Mouse (Mus musculus) liver, adult 2 months (tissue): Measurements from ENCODE around the gene Etv5. TPM values are rescaled to one million over a fixed set of nuclear protein-coding genes. Genes with fewer than 3 reads are reported as not detected.

Experiments used
- DNase-seq: peaks from one replicate; pipeline ENCODE4 v3.0.0-alpha.2; 2011; ENCODE audit warnings: low read depth, low spot score; ENCODE audit errors: extremely low read depth
- H3K27ac ChIP-seq: fragments of 200-500 bp; replicated peaks from 2 replicates; pipeline ENCODE4 v1.5.1; 2012; ENCODE audit warnings: low read depth, mild to moderate bottlenecking, control low read depth, inconsistent platforms, low read length; ENCODE audit not compliant: insufficient read depth
- H3K27me3 ChIP-seq: fragments of 200-500 bp; 2 replicates; pipeline ENCODE4 v1.6.1; 2012; ENCODE audit warnings: mild to moderate bottlenecking, moderate library complexity, low read length, inconsistent platforms; ENCODE audit not compliant: control insufficient read depth, insufficient read depth
- H3K36me3 ChIP-seq: fragments of 200-500 bp; 2 replicates; pipeline ENCODE4 v1.6.1; 2012; ENCODE audit warnings: low read length, inconsistent platforms; ENCODE audit not compliant: control insufficient read depth, insufficient read depth
- H3K4me1 ChIP-seq: fragments of 200-500 bp; 2 replicates; pipeline ENCODE4 v1.6.1; 2011; ENCODE audit warnings: low read length; ENCODE audit not compliant: control insufficient read depth, insufficient read depth
- H3K4me3 ChIP-seq: fragments of 200-500 bp; 2 replicates; pipeline ENCODE4 v1.5.1; 2011; ENCODE audit warnings: low read depth, mild to moderate bottlenecking, control low read depth, low read length, moderate library complexity; ENCODE audit not compliant: insufficient read depth
- H3K79me2 ChIP-seq: fragments of 200-500 bp; 2 replicates; pipeline ENCODE4 v1.6.1; 2012; ENCODE audit warnings: inconsistent platforms, mild to moderate bottlenecking, low read length, moderate library complexity; ENCODE audit not compliant: control insufficient read depth, insufficient read depth
- H3K9ac ChIP-seq: fragments of 200-500 bp; 2 replicates; pipeline ENCODE4 v1.6.1; 2012; ENCODE audit warnings: low read depth, mild to moderate bottlenecking, control low read depth, inconsistent platforms, low read length
- CTCF ChIP-seq: fragments of 200-500 bp; IDR thresholded peaks from 2 replicates; pipeline ENCODE4 v1.5.1; 2011; ENCODE audit warnings: low read depth, low read length, control low read depth
- POLR2A ChIP-seq: fragments of 200-500 bp; IDR thresholded peaks from 2 replicates; pipeline ENCODE4 v1.6.1; 2011; ENCODE audit warnings: low read length, control low read depth; ENCODE audit not compliant: insufficient read depth; ENCODE audit errors: extremely low read depth
- WGBS: fragments of 180-500 bp; shearing (Covaris S2); methylation state at CpG from one replicate; pipeline ENCODE4 v1.1.7; 2018; 5-methylcytosine and 5-hydroxymethylcytosine counted together
- polyA plus RNA-seq: library from polyadenylated mRNA; depleted of rRNA; stranded (reverse); fragments of >200 nt; gene quantifications from 2 replicates; pipeline ENCODE4 v1.2.3, GENCODE M21; 2012
- total RNA-seq: library from RNA; depleted of rRNA; stranded (reverse); fragments of >200 nt; gene quantifications from 2 replicates; pipeline ENCODE4 v1.2.3, GENCODE M21; 2014

The Etv5 gene
- total and polyA plus RNA-seq, 2 experiments = 2.4 to 3.0 TPM

DNA sequence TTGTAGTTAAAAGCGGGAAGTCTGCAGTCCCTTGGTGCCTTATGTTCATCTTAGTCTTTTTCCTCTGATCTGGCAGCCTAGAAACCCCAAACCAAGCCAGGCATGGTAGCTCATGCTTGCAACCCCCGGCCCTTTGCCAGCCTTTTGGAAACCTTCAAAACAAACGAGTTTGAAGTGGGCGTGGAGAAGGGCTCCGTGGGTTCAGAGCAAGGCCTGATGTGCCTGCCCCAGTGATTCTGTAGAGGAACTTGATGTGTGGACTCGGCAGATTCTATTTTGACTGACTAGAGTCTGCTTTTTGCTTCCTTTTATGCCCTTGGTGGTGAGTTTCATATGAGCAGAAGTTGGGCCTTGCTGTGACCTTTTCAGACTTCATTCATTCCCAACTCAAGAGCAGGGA is 5.3 kb upstream of the Etv5 start:
- 78% methylated on average over 6 of the region's 6 CpGs for WGBS
- TF ChIP-seq POLR2A (no peak), CTCF (no peak)
- Histone ChIP-seq H3K9ac (no peak overlapping the region), H3K79me2 (no peaks in the 10 kb centered on the region), H3K27me3 (no peaks in the 10 kb centered on the region), H3K27ac (no peak overlapping the region), H3K4me1 (peaks cover 4% of the 10 kb centered on the region), H3K36me3 (no peaks in the 10 kb centered on the region), H3K4me3 (no peak overlapping the region)
- peak; percentile 42 for DNase-seq

DNA sequence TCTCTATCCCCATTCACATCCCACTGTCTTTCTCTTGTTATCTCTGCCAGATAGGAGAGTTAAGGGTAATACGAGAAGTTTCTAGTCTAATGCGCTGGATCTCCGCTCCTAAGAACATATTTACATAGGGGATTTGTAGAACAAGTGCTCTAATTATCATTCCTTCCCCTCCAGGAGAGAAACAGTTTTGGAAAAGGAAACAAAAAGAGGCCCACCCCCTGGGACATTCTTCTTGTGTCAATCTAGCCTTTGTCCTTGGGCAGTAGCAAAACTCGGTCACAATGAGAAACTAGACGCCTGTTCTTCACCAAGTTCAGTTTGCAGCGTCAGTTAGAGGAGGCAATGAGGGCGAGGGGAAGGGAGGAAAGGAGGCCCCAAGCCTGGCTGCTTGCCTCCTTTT is 2.7 kb upstream of the Etv5 start:
- Histone ChIP-seq H3K4me1 (peaks cover 4% of the 10 kb centered on the region), H3K79me2 (no peaks in the 10 kb centered on the region), H3K27ac (no peak overlapping the region), H3K27me3 (no peaks in the 10 kb centered on the region), H3K9ac (no peak overlapping the region), H3K36me3 (no peaks in the 10 kb centered on the region), H3K4me3 (no peak overlapping the region)
- TF ChIP-seq POLR2A (no peak), CTCF (no peak)
- DNase-seq = no peak
- WGBS = 94% methylated on average over 7 of the region's 7 CpGs

DNA sequence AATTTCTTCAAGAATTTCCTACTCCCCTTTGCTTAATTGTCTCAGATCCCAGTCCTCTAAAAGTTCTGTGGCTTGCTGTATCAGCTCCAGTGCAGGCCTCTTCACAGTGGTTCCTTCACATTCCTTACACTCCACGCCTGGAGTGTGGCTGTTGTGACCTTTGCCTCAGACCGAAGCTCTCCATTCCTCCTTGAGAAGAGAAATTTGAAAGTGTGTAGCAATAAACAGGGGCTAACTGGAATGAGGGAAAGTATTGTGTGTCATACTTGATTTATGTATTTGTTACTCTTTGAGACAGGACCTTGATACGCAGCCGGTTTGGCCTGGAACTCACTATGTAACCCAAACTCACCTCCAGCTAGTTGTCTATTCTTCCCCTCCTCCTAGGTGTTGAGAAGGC is 1.8 kb upstream of the Etv5 start:
- no peak for DNase-seq
- WGBS = 99% methylated on average over 4 of the region's 4 CpGs
- no peaks in the 10 kb centered on the region for H3K79me2 ChIP-seq

DNA sequence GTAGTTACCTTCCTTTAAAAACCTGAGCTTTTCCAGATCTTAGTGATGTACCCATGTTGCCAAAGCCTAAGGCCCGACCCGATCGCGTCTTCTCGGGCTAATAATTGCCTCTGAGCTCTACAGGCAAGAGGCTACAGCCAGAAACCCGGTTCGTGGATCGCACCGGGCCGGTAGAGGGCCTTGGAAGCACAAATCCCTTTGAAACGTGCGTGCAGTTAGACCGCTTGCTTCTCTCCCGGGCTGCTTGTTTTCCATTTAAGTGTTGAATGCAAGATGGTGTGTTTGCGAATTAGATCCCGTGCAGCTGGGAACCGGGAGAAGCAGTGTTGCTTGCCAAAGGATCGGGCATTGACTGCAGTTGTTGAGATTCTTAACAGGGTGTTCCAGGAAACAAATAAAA is 750 bp upstream of the Etv5 start:
- TF ChIP-seq CTCF = peak; percentile 40; the same call in 1 of the 2 replicates
- no peak for TF ChIP-seq POLR2A
- Histone ChIP-seq H3K4me1 (peaks cover 4% of the 10 kb centered on the region), H3K4me3 (peak overlapping the region; percentile 69), H3K9ac (peak overlapping the region; percentile 40), H3K36me3 (no peaks in the 10 kb centered on the region), H3K79me2 (no peaks in the 10 kb centered on the region), H3K27ac (peak overlapping the region; percentile 61), H3K27me3 (no peaks in the 10 kb centered on the region)
- 1% methylated on average over 18 of the region's 18 CpGs for WGBS
- DNase-seq = peak; percentile 70

More for the DNA sequence above, 1.8 kb upstream of the Etv5 start:
- H3K27me3 ChIP-seq = no peaks in the 10 kb centered on the region
- TF ChIP-seq CTCF (no peak), POLR2A (no peak)
- H3K4me1 ChIP-seq = peaks cover 4% of the 10 kb centered on the region
- H3K9ac ChIP-seq = no peak overlapping the region
- no peak overlapping the region for H3K27ac ChIP-seq
- H3K4me3 ChIP-seq = no peak overlapping the region
- H3K36me3 ChIP-seq = no peaks in the 10 kb centered on the region

DNA sequence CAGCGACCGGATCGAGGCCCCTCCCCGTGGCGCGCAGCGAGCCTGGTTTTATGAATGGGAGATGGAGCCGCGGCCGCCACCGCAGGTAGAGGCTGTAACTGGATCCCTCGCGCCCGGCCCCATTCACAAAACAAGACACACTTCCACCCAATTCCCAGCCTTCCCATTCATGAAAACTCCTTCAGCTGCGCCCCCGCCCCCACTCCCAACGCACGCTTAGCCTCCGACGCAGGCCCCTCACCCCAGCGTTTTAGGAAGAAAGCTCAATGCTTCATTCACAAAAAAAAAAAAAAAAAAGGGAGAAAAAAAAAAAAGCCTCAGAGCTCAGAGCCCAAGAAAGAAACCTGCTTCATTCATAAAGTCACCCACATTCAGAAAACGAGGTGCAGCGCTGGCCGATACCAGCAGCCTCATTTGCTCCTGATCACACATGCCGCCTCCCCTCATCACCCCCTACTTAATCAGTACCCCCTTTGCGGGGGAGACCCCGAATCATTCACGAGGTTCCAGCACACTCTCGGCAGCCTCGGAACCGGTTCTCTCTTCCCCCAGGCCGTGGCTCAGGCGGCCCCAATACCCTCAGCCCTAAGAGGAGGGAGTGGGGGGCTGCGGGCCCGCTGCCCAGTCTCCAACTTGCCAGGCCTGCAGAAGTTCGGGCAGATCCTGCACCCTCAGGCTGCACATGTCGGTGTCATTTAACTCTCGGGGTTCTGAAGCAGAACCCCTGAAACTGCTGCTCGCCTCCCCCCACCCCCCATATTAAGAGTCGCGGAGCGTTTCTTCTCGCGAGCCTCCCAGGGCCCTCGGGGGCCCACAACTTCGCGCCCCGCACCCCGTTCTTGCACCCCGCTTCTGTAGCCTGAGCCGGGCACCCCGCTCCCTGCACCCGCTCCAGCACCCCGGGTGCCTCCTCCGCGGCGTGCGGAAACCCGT is 812 bp downstream of the Etv5 start:
- Histone ChIP-seq H3K27me3 (no peaks in the 10 kb centered on the region), H3K4me3 (peak overlapping the region; percentile 83), H3K79me2 (no peaks in the 10 kb centered on the region), H3K36me3 (no peaks in the 10 kb centered on the region), H3K9ac (peak overlapping the region; percentile 90), H3K27ac (peak overlapping the region; percentile 36; the same call in 1 of the 2 replicates), H3K4me1 (peaks cover 4% of the 10 kb centered on the region)
- TF ChIP-seq CTCF (no peak), POLR2A (no peak)
- peak; percentile 18 for DNase-seq
- under 1% methylated on average over 59 of the region's 59 CpGs for WGBS

DNA sequence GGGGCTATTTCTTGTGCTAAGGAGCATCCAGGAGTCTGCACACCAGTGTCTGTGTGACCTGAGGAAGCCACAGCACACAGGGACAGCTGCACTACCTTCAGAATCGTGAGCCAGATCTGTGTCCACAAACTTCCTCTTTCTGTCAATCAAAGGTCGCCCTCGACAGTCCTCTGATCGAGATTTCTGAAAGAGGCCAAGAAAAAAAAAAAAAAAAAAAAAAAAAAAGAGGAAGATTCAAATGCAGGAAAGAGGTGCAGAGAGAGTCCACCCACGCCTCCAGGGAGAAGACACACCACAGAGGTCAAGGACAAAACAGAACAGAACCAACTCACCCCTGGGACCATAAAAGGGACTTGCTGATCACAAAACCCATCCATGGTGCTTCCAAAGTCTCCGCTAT is 3.4 kb downstream of the Etv5 start:
- peak; percentile 29 for DNase-seq
- Histone ChIP-seq H3K36me3 (no peaks in the 10 kb centered on the region), H3K9ac (no peak overlapping the region), H3K4me3 (no peak overlapping the region), H3K27me3 (no peaks in the 10 kb centered on the region), H3K4me1 (peaks cover 4% of the 10 kb centered on the region), H3K79me2 (no peaks in the 10 kb centered on the region), H3K27ac (no peak overlapping the region)
- WGBS = 45% methylated on average over 6 of the region's 6 CpGs
- no peak for TF ChIP-seq POLR2A
